Mouse (Mus musculus): Measurements from ENCODE around the gene Sox10.

The Sox10 gene

GRCm38 (mm10) chr15:79124331-79124875 lies 40.6 kb downstream of the Sox10 start:
- DNase-seq (ENCODE audit: low read depth, low spot score): no peak

- DNase-seq (ENCODE audit: low read depth, low spot score): no peak
Measured at GRCm38 (mm10) chr15:79123751-79124150, 41.3 kb downstream of the Sox10 start.

GRCm38 (mm10) chr15:79122546-79122945 lies 42.5 kb downstream of the Sox10 start:
- DNase-seq (ENCODE audit: low read depth, low spot score): no peak

GRCm38 (mm10) chr15:79122119-79122518 lies 42.9 kb downstream of the Sox10 start:
- DNase-seq (ENCODE audit: low read depth, low spot score): no peak

GRCm38 (mm10) chr15:79119491-79119890 lies 45.5 kb downstream of the Sox10 start:
- DNase-seq (ENCODE audit: low read depth, low spot score): no peak

GRCm38 (mm10) chr15:79115276-79115675 lies 49.8 kb downstream of the Sox10 start:
- no peak for DNase-seq (ENCODE audit: low read depth, low spot score)

- DNase-seq (ENCODE audit: low read depth, low spot score): no peak
Measured at GRCm38 (mm10) chr15:79111774-79112173, 53.3 kb downstream of the Sox10 start.

- no peak for DNase-seq (ENCODE audit: low read depth, low spot score)
Measured at GRCm38 (mm10) chr15:79110528-79110927, 54.5 kb downstream of the Sox10 start.

- no peak for DNase-seq (ENCODE audit: low read depth, low spot score)
Measured at GRCm38 (mm10) chr15:79110031-79110430, 55.0 kb downstream of the Sox10 start.

GRCm38 (mm10) chr15:79109321-79109934 lies 55.6 kb downstream of the Sox10 start:
- no peak for DNase-seq (ENCODE audit: low read depth, low spot score)

- DNase-seq (ENCODE audit: low read depth, low spot score): peak; percentile 50
Measured at GRCm38 (mm10) chr15:79108421-79109320, 56.4 kb downstream of the Sox10 start, which contains the start of gene Micall1. Gene Micall1, plus strand, starts transcription at chr15:79108898.

- no peak for DNase-seq (ENCODE audit: low read depth, low spot score)
Measured at GRCm38 (mm10) chr15:79107966-79108365, 57.1 kb downstream of the Sox10 start.

- DNase-seq (ENCODE audit: low read depth, low spot score): no peak
Measured at GRCm38 (mm10) chr15:79105804-79106203, 59.2 kb downstream of the Sox10 start.

Measured in ES-CJ7 (cell line).